Mouse (Mus musculus): ENCODE data around the gene Cyp24a1. TPM values are rescaled to one million over a fixed set of nuclear protein-coding genes. Genes with fewer than 3 reads are reported as not detected.

Cyp24a1 gene
- polyA plus RNA-seq, 1 experiment: not detected

DNA sequence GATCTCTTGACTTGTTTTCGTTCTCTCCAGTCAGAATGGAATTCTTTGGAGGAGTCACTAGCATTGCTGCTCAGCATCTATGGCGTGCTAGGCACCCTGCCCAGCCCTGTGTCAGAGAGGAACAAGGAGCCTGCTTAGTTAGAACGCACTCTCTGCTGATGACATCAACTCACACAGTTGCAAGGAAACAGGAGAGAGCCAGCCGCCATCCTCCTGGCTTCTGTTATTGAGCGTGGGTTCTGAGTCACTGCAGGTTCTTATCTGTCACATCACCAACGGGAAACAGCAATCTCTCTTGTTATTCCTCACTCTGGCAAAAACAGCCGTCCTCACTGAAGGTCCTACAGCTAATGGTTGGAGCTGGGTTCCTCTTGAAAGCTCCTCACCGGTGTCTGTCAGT lies 6.4 kb upstream of the Cyp24a1 start:
- WGBS: 23% methylated on average over 8 of the region's 8 CpGs
- Histone ChIP-seq H3K4me3 (replicated peaks; ENCODE audit: extremely low read depth, low read depth, low read length) (no peak overlapping the region), H3K4me1 (ENCODE audit: control insufficient read depth, insufficient read depth, low read length) (no peaks in the 10 kb centered on the region)
- no peak for DNase-seq
- TF ChIP-seq CTCF (IDR thresholded peaks at IDR 0.05; ENCODE audit: insufficient read depth, low read length) (no peak), POLR2A (IDR thresholded peaks at IDR 0.05; ENCODE audit: borderline replicate concordance, extremely low read depth, low read depth, low read length) (no peak)

DNA sequence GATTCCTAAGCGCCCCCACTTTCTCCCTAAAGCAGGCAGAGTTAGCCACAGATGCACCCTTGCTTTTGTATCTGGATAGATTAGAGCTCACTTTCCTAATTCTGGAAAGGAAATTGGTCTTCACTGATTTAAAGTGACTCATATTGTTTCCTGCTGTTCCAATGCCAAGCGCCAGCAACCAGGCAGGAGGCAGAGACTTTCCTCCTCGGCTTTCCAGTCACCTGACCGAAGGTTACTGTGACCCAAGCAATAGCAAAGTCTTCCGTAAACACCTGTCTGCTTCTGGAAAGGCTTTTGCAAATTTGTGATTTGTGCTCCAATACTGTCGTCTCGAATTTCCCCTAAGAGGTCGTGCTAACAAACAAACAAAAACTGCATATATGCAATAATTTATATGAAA lies 1.1 kb upstream of the Cyp24a1 start:
- TF ChIP-seq POLR2A (IDR thresholded peaks at IDR 0.05; ENCODE audit: borderline replicate concordance, extremely low read depth, low read depth, low read length): no peak
- no peak for TF ChIP-seq CTCF (IDR thresholded peaks at IDR 0.05; ENCODE audit: insufficient read depth, low read length)
- no peaks in the 10 kb centered on the region for H3K4me1 ChIP-seq (ENCODE audit: control insufficient read depth, insufficient read depth, low read length)
- 17% methylated on average over 8 of the region's 8 CpGs for WGBS
- DNase-seq: no peak
- no peak overlapping the region for H3K4me3 ChIP-seq (replicated peaks; ENCODE audit: extremely low read depth, low read depth, low read length)

DNA sequence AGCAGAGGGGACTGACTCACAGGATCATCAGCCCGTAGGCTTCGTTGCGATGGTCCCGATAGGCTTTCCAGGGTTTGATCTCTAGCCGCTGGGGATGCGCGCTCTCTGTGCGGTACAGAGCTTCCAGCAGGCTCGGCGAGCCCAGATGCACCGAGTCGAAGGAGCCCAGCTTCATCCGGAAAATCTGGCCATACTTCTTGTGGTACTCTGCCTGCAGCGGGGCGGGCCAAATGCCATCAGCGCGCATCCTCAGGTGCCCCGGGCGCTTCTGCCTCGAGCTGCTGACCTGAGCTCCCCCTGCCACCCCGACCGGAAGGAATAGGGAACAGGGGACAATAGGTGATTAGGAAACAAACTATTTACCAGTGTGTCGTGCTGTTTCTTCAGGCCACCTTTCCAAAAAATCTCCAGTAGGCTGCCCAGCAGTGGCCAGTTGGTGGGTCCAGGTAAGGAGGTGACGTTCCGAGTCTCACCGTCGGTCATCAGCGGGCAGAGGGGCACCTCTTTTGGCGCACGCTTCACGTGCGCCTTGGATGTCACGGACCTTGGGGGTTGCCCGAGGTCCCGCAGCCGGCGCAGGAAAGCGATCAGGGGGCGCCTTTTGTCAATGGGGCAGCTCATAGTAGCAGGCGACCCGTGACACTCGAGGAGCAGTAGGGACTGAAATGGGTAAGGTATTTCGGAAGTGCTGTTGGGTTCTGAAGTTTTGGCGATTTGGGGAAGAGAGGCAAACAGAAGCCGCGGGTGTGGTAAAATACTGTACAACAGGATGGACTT lies 603 bp downstream of the Cyp24a1 start, which contains the start of gene Pfdn4:
Pfdn4 (plus strand) TSS at position 275 of the 777 bp plus-strand sequence.
- DNase-seq: no peak
- no peak within 1 kb of the TSS for H3K4me3 ChIP-seq (replicated peaks; ENCODE audit: extremely low read depth, low read depth, low read length)
- H3K4me1 ChIP-seq (ENCODE audit: control insufficient read depth, insufficient read depth, low read length): no peaks in the 10 kb centered on the region
- TF ChIP-seq POLR2A (IDR thresholded peaks at IDR 0.05; ENCODE audit: borderline replicate concordance, extremely low read depth, low read depth, low read length) (no peak), CTCF (IDR thresholded peaks at IDR 0.05; ENCODE audit: insufficient read depth, low read length) (no peak)
- 4% methylated on average over 46 of the region's 46 CpGs for WGBS

- Histone ChIP-seq H3K4me1 (ENCODE audit: control insufficient read depth, insufficient read depth, low read length) (no peaks in the 10 kb centered on the region), H3K4me3 (replicated peaks; ENCODE audit: extremely low read depth, low read depth, low read length) (no peak overlapping the region)
- WGBS: 12% methylated on average over 31 of the region's 31 CpGs
- no peak for TF ChIP-seq CTCF (IDR thresholded peaks at IDR 0.05; ENCODE audit: insufficient read depth, low read length)
- TF ChIP-seq POLR2A (IDR thresholded peaks at IDR 0.05; ENCODE audit: borderline replicate concordance, extremely low read depth, low read depth, low read length): no peak
- no peak for DNase-seq
These were observed 1.9 kb downstream of the Cyp24a1 start for GRCm38 (mm10) chr2:170494784-170495710.

- WGBS: 61% methylated on average over 26 of the region's 26 CpGs
- H3K4me3 ChIP-seq (replicated peaks; ENCODE audit: extremely low read depth, low read depth, low read length): no peak overlapping the region
- TF ChIP-seq CTCF (IDR thresholded peaks at IDR 0.05; ENCODE audit: insufficient read depth, low read length) (no peak), POLR2A (IDR thresholded peaks at IDR 0.05; ENCODE audit: borderline replicate concordance, extremely low read depth, low read depth, low read length) (no peak)
- no peaks in the 10 kb centered on the region for H3K4me1 ChIP-seq (ENCODE audit: control insufficient read depth, insufficient read depth, low read length)
- no peak for DNase-seq
These were observed 8.9 kb downstream of the Cyp24a1 start for GRCm38 (mm10) chr2:170487890-170488502.

- DNase-seq: no peak
- Histone ChIP-seq H3K4me1 (ENCODE audit: control insufficient read depth, insufficient read depth, low read length) (no peaks in the 10 kb centered on the region), H3K4me3 (replicated peaks; ENCODE audit: extremely low read depth, low read depth, low read length) (no peak overlapping the region)
- WGBS: 76% methylated on average over 7 of the region's 7 CpGs
- TF ChIP-seq CTCF (IDR thresholded peaks at IDR 0.05; ENCODE audit: insufficient read depth, low read length) (no peak), POLR2A (IDR thresholded peaks at IDR 0.05; ENCODE audit: borderline replicate concordance, extremely low read depth, low read depth, low read length) (no peak)
These were observed 9.7 kb downstream of the Cyp24a1 start for GRCm38 (mm10) chr2:170487202-170487601.

- no peaks in the 10 kb centered on the region for H3K4me1 ChIP-seq (ENCODE audit: control insufficient read depth, insufficient read depth, low read length)
- no peak overlapping the region for H3K4me3 ChIP-seq (replicated peaks; ENCODE audit: extremely low read depth, low read depth, low read length)
- 61% methylated on average over 11 of the region's 11 CpGs for WGBS
- TF ChIP-seq CTCF (IDR thresholded peaks at IDR 0.05; ENCODE audit: insufficient read depth, low read length) (no peak), POLR2A (IDR thresholded peaks at IDR 0.05; ENCODE audit: borderline replicate concordance, extremely low read depth, low read depth, low read length) (no peak)
- no peak for DNase-seq
These were observed 13.0 kb downstream of the Cyp24a1 start for GRCm38 (mm10) chr2:170483914-170484313.

- 50% methylated on average over 10 of the region's 10 CpGs for WGBS
- Histone ChIP-seq H3K4me3 (replicated peaks; ENCODE audit: extremely low read depth, low read depth, low read length) (no peak overlapping the region), H3K4me1 (ENCODE audit: control insufficient read depth, insufficient read depth, low read length) (no peaks in the 10 kb centered on the region)
- DNase-seq: no peak
- TF ChIP-seq CTCF (IDR thresholded peaks at IDR 0.05; ENCODE audit: insufficient read depth, low read length) (no peak), POLR2A (IDR thresholded peaks at IDR 0.05; ENCODE audit: borderline replicate concordance, extremely low read depth, low read depth, low read length) (no peak)
These were observed 14.9 kb downstream of the Cyp24a1 start for GRCm38 (mm10) chr2:170482019-170482540.

DNA sequence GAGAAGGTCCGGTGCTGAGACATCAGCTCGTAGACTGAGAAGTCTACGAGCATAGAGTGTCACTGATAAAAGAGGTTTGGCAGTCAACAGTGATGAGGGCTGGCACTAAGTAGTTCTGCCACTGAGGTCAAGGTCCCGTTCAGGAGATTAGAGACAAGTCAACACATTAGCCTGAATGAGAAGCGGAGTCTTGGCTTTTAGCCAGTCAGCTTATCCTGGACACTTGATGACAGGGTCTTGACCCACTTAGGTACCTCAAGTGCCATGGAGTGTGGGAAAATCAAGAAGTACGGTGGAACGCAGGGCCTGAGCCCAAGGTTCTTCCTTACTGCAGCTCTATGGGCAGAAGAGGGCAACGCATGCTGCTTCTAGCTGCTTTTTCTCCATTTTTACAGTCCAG lies 20.3 kb downstream of the Cyp24a1 start:
- H3K4me3 ChIP-seq (replicated peaks; ENCODE audit: extremely low read depth, low read depth, low read length): no peak overlapping the region
- no peak for DNase-seq
- 34% methylated on average over 8 of the region's 8 CpGs for WGBS
- TF ChIP-seq POLR2A (IDR thresholded peaks at IDR 0.05; ENCODE audit: borderline replicate concordance, extremely low read depth, low read depth, low read length) (no peak), CTCF (IDR thresholded peaks at IDR 0.05; ENCODE audit: insufficient read depth, low read length) (no peak)
- no peaks in the 10 kb centered on the region for H3K4me1 ChIP-seq (ENCODE audit: control insufficient read depth, insufficient read depth, low read length)

All from lung, adult 2 months (tissue).